Mouse (Mus musculus) neural tube, embryonic 14.5 days (tissue): ENCODE data around the gene Nfx1. TPM values are rescaled to one million over a fixed set of nuclear protein-coding genes. Genes with fewer than 3 reads are reported as not detected.
"Not testable (repeated sequence)": the region's sequence is repeated elsewhere in the genome, so short reads cannot be mapped to it uniquely, and the experiment has no call there.

Experiments used
- ATAC-seq: fragments of 200-750 bp; cut with Nextera tagmentation; 2 replicates; pipeline ENCODE4 v1.8.0; 2017; ENCODE audit warnings: low read depth, mild to moderate bottlenecking, moderate TSS enrichment, moderate library complexity
- H3K27ac ChIP-seq: fragments of 300-500 bp; sonication (generic); 2 replicates; pipeline ENCODE4 v1.5.1; 2014; ENCODE audit warnings: low read depth, mild to moderate bottlenecking, control low read depth, low read length, moderate library complexity, mixed read lengths
- H3K27me3 ChIP-seq: fragments of 300-500 bp; sonication (generic); 2 replicates; pipeline ENCODE4 v1.6.1; 2014; ENCODE audit warnings: low read length; ENCODE audit not compliant: control insufficient read depth, insufficient read depth
- H3K36me3 ChIP-seq: fragments of 300-500 bp; sonication (generic); 2 replicates; pipeline ENCODE4 v1.6.1; 2014; ENCODE audit warnings: low read length, mixed read lengths; ENCODE audit not compliant: control insufficient read depth, insufficient read depth
- H3K4me1 ChIP-seq: fragments of 300-500 bp; sonication (generic); 2 replicates; pipeline ENCODE4 v1.6.1; 2014; ENCODE audit warnings: low read length; ENCODE audit not compliant: control insufficient read depth, insufficient read depth
- H3K4me2 ChIP-seq: fragments of 300-500 bp; sonication (generic); 2 replicates; pipeline ENCODE4 v1.6.1; 2014; ENCODE audit warnings: mild to moderate bottlenecking, low read depth, low read length, control low read depth
- H3K4me3 ChIP-seq: fragments of 300-500 bp; sonication (generic); 2 replicates; pipeline ENCODE4 v1.5.1; 2014; ENCODE audit warnings: low read depth, low read length, control low read depth, mixed read lengths
- H3K9ac ChIP-seq: fragments of 300-500 bp; sonication (generic); replicated peaks from 2 replicates; pipeline ENCODE4 v1.6.1; 2014; ENCODE audit warnings: low read depth, mild to moderate bottlenecking, control low read depth, low read length, mixed read lengths
- H3K9me3 ChIP-seq: fragments of 300-500 bp; sonication (generic); 2 replicates; pipeline ENCODE4 v1.6.1; 2016; ENCODE audit warnings: low read length; ENCODE audit not compliant: control insufficient read depth
- WGBS: fragments of 180-500 bp; shearing (Covaris S2); extraction: QIAGEN DNeasy Blood & Tissue Kit; methylation state at CpG from one replicate; pipeline ENCODE4 v1.1.7; 2014; 5-methylcytosine and 5-hydroxymethylcytosine counted together
- polyA plus RNA-seq: library from polyadenylated mRNA; unstranded; fragments of >200 nt; fragmentation: Nextera tagmentation; extraction: Ambion mirVana; gene quantifications from 2 replicates; pipeline ENCODE4 v1.2.1, GENCODE M21; 2014

Gene Nfx1
- polyA plus RNA-seq = 122 and 126 TPM in 2 replicates

- Histone ChIP-seq H3K36me3 (0 out of 2 replicates have a peak, but pooled peaks cover 4% of the 10 kb centered on the region), H3K9me3 (no peaks in the 10 kb centered on the region), H3K4me1 (peaks cover 6% of the 10 kb centered on the region; the same call in 1 of the 2 replicates), H3K27ac (peak within 1 kb of the TSS; percentile 91), H3K4me2 (peak within 1 kb of the TSS; percentile 66), H3K4me3 (peak within 1 kb of the TSS; percentile 98), H3K9ac (peak within 1 kb of the TSS; percentile 92), H3K27me3 (no peaks in the 10 kb centered on the region)
- under 1% methylated on average over 72 of the region's 85 CpGs for WGBS
- ATAC-seq = peak; percentile 98
Measured at GRCm38 (mm10) chr4:40970842-40971701, at the start of gene Nfx1. Gene Nfx1, plus strand, starts transcription at chr4:40970906.

- Histone ChIP-seq H3K27ac (no peak overlapping the region), H3K4me2 (no peak overlapping the region), H3K36me3 (no peaks in the 10 kb centered on the region), H3K4me3 (no peak overlapping the region), H3K9me3 (no peaks in the 10 kb centered on the region), H3K9ac (no peak overlapping the region), H3K27me3 (no peaks in the 10 kb centered on the region), H3K4me1 (no peaks in the 10 kb centered on the region)
- 69% methylated on average over 3 of the region's 3 CpGs for WGBS
- ATAC-seq = no peak
Measured at GRCm38 (mm10) chr4:40921288-40921687, 49.4 kb upstream of the Nfx1 start.

GRCm38 (mm10) chr4:40923087-40923651 is 47.5 kb upstream of the Nfx1 start:
- Histone ChIP-seq H3K4me2 (no peak overlapping the region), H3K36me3 (no peaks in the 10 kb centered on the region), H3K27me3 (no peaks in the 10 kb centered on the region), H3K27ac (no peak overlapping the region), H3K4me1 (no peaks in the 10 kb centered on the region), H3K9ac (no peak overlapping the region), H3K4me3 (no peak overlapping the region), H3K9me3 (no peaks in the 10 kb centered on the region)
- ATAC-seq = no peak
- WGBS = 87% methylated on average over 6 of the region's 6 CpGs

GRCm38 (mm10) chr4:40925568-40925967 is 45.1 kb upstream of the Nfx1 start:
- Histone ChIP-seq H3K4me2 (no peak overlapping the region), H3K4me3 (no peak overlapping the region), H3K27ac (no peak overlapping the region), H3K9me3 (no peaks in the 10 kb centered on the region), H3K36me3 (no peaks in the 10 kb centered on the region), H3K4me1 (no peaks in the 10 kb centered on the region), H3K9ac (no peak overlapping the region), H3K27me3 (no peaks in the 10 kb centered on the region)
- no peak for ATAC-seq
- 62% methylated on average over 3 of the region's 3 CpGs for WGBS

- H3K4me1 ChIP-seq = no peaks in the 10 kb centered on the region
- H3K27ac ChIP-seq = no peak overlapping the region
- ATAC-seq = no peak
- no peaks in the 10 kb centered on the region for H3K9me3 ChIP-seq
- 88% methylated on average over 7 of the region's 7 CpGs for whole genome bisulfite sequencing
- no peaks in the 10 kb centered on the region for H3K27me3 ChIP-seq
- no peak overlapping the region for H3K4me2 ChIP-seq
- 0 out of 2 replicates have a peak, but pooled peaks cover 5% of the 10 kb centered on the region for H3K36me3 ChIP-seq
- no peak overlapping the region for H3K9ac ChIP-seq
- no peak overlapping the region for H3K4me3 ChIP-seq
Measured at GRCm38 (mm10) chr4:40929046-40929445, 41.7 kb upstream of the Nfx1 start.

- ATAC-seq = no peak
- H3K27me3 ChIP-seq = no peaks in the 10 kb centered on the region
- H3K4me1 ChIP-seq = no peaks in the 10 kb centered on the region
- no peaks in the 10 kb centered on the region for H3K9me3 ChIP-seq
- H3K27ac ChIP-seq = no peak overlapping the region
- 93% methylated on average over 5 of the region's 5 CpGs for WGBS
- H3K36me3 ChIP-seq = peaks cover 28% of the 10 kb centered on the region
- no peak overlapping the region for H3K9ac ChIP-seq
- no peak overlapping the region for H3K4me3 ChIP-seq
- no peak overlapping the region for H3K4me2 ChIP-seq
Measured at GRCm38 (mm10) chr4:40933694-40934093, 37.0 kb upstream of the Nfx1 start.

GRCm38 (mm10) chr4:40934369-40934768 is 36.3 kb upstream of the Nfx1 start:
- H3K4me2 ChIP-seq, H3K4me3 ChIP-seq, ATAC-seq, H3K9ac ChIP-seq, H3K27me3 ChIP-seq, H3K27ac ChIP-seq, H3K4me1 ChIP-seq, H3K9me3 ChIP-seq: not testable (repeated sequence)
- H3K36me3 ChIP-seq = peaks cover 33% of the 10 kb centered on the region
- 93% methylated on average over 3 of the region's 3 CpGs for WGBS

GRCm38 (mm10) chr4:40936175-40936839 is 34.4 kb upstream of the Nfx1 start:
- Histone ChIP-seq H3K4me2 (no peak overlapping the region), H3K27ac (peak overlapping the region; percentile 45; the same call in 1 of the 2 replicates), H3K4me1 (no peaks in the 10 kb centered on the region), H3K27me3 (no peaks in the 10 kb centered on the region), H3K4me3 (no peak overlapping the region), H3K9ac (no peak overlapping the region), H3K36me3 (peaks cover 50% of the 10 kb centered on the region), H3K9me3 (no peaks in the 10 kb centered on the region)
- ATAC-seq = peak; percentile 88
- WGBS = 75% methylated on average over 9 of the region's 9 CpGs

GRCm38 (mm10) chr4:40938793-40939192 is 31.9 kb upstream of the Nfx1 start:
- H3K36me3 ChIP-seq = peaks cover 63% of the 10 kb centered on the region
- no peak for ATAC-seq
- no peak overlapping the region for H3K27ac ChIP-seq
- no peak overlapping the region for H3K4me3 ChIP-seq
- no peak overlapping the region for H3K4me2 ChIP-seq
- WGBS = 97% methylated on average over 5 of the region's 5 CpGs
- no peaks in the 10 kb centered on the region for H3K4me1 ChIP-seq
- H3K9ac ChIP-seq = no peak overlapping the region
- H3K27me3 ChIP-seq = no peaks in the 10 kb centered on the region
- H3K9me3 ChIP-seq = no peaks in the 10 kb centered on the region
